Mouse (Mus musculus) testis, adult 2 months (tissue): ENCODE measurements around the gene Fastk. TPM values are rescaled to one million over a fixed set of nuclear protein-coding genes. Genes with fewer than 3 reads are reported as not detected.
A peak's percentile ranks its signal among the peaks of the same experiment; 100 is the strongest.

Experiments
- H3K27ac ChIP-seq: fragments of 200-500 bp; 2 replicates; pipeline ENCODE4 v1.5.1; 2012; ENCODE audit warnings: low read depth, low read length; ENCODE audit not compliant: control insufficient read depth, insufficient read depth
- H3K27me3 ChIP-seq: fragments of 200-500 bp; 2 replicates; pipeline ENCODE4 v1.6.1; 2012; ENCODE audit warnings: mild to moderate bottlenecking, low read length, moderate library complexity; ENCODE audit not compliant: control insufficient read depth, insufficient read depth
- H3K36me3 ChIP-seq: fragments of 200-500 bp; 2 replicates; pipeline ENCODE4 v1.6.1; 2012; ENCODE audit warnings: mild to moderate bottlenecking, low read length; ENCODE audit not compliant: control insufficient read depth, insufficient read depth
- H3K4me1 ChIP-seq: fragments of 200-500 bp; 2 replicates; pipeline ENCODE4 v1.6.1; 2012; ENCODE audit warnings: low read length; ENCODE audit not compliant: control insufficient read depth, insufficient read depth
- H3K4me3 ChIP-seq: fragments of 200-500 bp; 2 replicates; pipeline ENCODE4 v1.5.1; 2012; ENCODE audit warnings: low read depth, mild to moderate bottlenecking, low read length, moderate library complexity, mixed read lengths; ENCODE audit not compliant: control insufficient read depth
- CTCF ChIP-seq: fragments of 200-500 bp; IDR thresholded peaks from 2 replicates; pipeline ENCODE4 v1.5.1; 2012; ENCODE audit warnings: low read depth, mild to moderate bottlenecking, inconsistent platforms, low read length, moderate library complexity; ENCODE audit not compliant: control insufficient read depth, insufficient read depth, insufficient replicate concordance
- POLR2A ChIP-seq: fragments of 200-500 bp; IDR thresholded peaks from 2 replicates; pipeline ENCODE4 v1.6.1; 2012; ENCODE audit warnings: low read depth, mild to moderate bottlenecking, inconsistent platforms, low read length, moderate library complexity; ENCODE audit not compliant: control insufficient read depth
- polyA plus RNA-seq: library from polyadenylated mRNA; depleted of rRNA; stranded (reverse); fragments of >200 nt; gene quantifications from 2 replicates; pipeline ENCODE4 v1.2.3, GENCODE M21; 2012

The Fastk gene
- polyA plus RNA-seq, 1 experiment: 243 TPM

DNA sequence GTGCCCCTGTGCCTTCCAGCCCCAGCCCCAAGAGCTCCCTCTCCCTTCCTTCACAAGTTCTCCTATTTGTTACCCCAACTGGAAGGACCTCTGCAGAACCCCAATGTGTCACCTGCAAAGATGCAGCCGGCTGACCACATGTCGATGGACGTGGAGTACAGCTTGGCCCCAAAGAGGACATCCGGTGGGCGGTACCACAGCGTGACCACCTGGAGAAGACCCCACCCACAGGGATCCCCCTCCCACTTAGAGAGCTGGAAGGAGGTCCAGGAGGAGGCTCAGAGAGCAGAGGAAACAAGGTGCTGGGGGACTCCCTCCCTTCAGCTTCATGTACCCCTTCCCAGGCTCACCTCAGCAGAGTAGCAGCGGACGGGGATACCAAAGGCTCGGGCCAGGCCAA lies 24.7 kb downstream of the Fastk start:
- no peak overlapping the region for H3K27ac ChIP-seq
- no peak overlapping the region for H3K4me3 ChIP-seq
- TF ChIP-seq POLR2A: no peak
- TF ChIP-seq CTCF: no peak
- H3K4me1 ChIP-seq: peaks cover 13% of the 10 kb centered on the region
- no peaks in the 10 kb centered on the region for H3K36me3 ChIP-seq
- H3K27me3 ChIP-seq: no peaks in the 10 kb centered on the region

DNA sequence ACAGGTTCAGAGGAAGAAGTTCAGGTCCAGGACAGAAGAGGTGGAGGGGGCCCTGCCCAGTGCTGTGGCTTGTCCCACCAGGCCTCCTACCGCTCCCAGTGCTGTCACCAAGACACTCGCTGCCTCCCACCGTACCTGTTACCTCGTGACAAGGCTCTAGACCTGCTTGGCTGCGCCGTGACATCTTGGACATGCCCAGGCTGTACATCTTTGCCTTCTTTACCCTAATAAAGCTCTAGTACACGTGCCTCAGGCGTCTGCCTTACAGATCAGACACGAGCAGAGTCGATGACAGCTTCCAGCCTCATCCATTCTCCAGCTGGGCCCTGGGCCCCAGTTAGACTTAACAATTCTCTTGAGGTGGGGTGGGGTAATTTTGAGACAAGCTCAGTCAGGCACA lies 27.5 kb downstream of the Fastk start:
- Histone ChIP-seq H3K36me3 (no peaks in the 10 kb centered on the region), H3K4me3 (no peak overlapping the region), H3K4me1 (0 out of 2 replicates have a peak, but pooled peaks cover 2% of the 10 kb centered on the region), H3K27me3 (no peaks in the 10 kb centered on the region), H3K27ac (no peak overlapping the region)
- TF ChIP-seq POLR2A: no peak
- TF ChIP-seq CTCF: no peak

DNA sequence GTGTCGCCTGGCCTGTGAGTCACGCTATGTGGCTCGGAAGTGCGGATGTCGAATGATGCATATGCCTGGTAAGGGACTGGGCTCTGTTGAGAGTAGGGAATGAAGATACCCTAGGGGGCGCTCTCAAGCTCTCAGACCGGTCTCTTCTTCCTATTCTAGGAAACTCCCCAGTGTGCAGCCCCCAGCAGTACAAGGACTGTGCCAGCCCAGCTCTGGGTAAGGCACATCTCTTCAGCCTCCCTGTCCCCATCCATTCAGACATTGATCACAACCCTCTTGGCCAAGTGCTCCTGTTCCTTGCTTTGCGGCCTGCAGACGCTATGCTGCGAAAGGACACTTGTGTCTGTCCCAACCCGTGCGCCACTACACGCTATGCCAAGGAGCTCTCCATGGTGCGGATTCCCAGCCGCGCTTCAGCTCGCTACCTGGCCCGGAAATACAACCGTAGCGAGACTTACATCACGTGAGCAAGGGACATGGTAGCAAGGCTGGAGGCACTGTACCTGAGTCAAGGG lies 28.8 kb downstream of the Fastk start:
- peak; percentile 21; the same call in 1 of the 2 replicates for TF ChIP-seq CTCF
- peak; percentile 18; the same call in 1 of the 2 replicates for TF ChIP-seq POLR2A
- Histone ChIP-seq H3K4me1 (0 out of 2 replicates have a peak, but pooled peaks cover 2% of the 10 kb centered on the region), H3K27ac (no peak overlapping the region), H3K27me3 (no peaks in the 10 kb centered on the region), H3K4me3 (no peak overlapping the region), H3K36me3 (no peaks in the 10 kb centered on the region)

DNA sequence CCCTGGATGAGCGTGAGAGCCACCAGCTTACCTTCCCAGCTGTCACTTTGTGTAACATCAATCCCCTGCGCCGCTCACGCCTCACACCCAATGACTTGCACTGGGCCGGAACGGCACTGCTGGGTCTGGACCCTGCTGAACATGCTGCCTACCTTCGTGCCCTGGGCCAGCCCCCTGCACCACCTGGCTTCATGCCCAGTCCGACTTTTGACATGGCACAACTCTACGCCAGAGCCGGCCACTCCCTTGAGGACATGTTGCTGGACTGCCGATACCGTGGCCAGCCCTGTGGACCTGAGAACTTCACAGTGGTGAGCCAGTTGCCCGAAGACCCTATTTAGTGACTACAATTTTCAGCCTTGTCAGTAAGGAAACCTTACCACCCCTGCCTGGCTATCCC lies 31.1 kb downstream of the Fastk start:
- Histone ChIP-seq H3K27ac (no peak overlapping the region), H3K4me3 (no peak overlapping the region), H3K4me1 (0 out of 2 replicates have a peak, but pooled peaks cover 2% of the 10 kb centered on the region), H3K36me3 (no peaks in the 10 kb centered on the region; the same call in 1 of the 2 replicates), H3K27me3 (no peaks in the 10 kb centered on the region)
- TF ChIP-seq POLR2A (0 out of 2 replicates have a peak, but pooled peaks have one; percentile 20), CTCF (no peak)

DNA sequence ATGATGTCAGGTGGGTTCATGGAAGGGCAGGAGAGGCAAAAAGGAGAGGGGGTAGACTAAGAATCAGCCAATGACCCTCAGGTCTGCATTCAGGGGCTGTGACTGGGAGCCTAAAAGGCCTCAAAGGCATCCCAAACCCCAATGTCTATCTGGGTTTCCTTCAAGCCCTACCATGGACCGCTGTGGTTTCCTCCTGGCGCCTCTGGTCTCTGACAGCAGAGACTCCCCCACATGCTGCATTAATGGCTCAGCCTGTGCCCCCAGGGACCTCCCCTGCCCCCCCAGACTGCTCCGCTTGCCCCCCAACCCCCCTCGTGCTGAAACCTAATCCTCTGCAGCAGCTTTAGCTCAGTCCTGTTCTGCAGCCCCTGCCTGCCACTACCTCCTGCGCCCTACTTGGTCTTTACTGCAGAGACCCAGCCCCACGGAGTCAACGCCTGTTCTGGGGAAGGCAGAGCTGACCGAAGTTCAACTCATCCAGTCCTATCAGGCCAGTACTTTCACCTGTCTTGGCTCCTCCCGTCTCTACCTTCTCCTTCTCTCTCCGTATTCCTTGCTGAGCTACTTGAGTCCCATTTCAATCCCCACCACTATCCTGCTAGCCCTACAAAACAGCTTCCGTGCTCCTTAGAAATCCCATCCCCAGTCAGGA lies 31.9 kb downstream of the Fastk start, which contains the start of gene Asic3:
Gene Asic3, plus strand, starts transcription at position 351 of the 652 bp plus-strand sequence.
- Histone ChIP-seq H3K4me3 (no peak within 1 kb of the TSS), H3K27ac (no peak within 1 kb of the TSS), H3K27me3 (no peaks in the 10 kb centered on the region), H3K4me1 (0 out of 2 replicates have a peak, but pooled peaks cover 2% of the 10 kb centered on the region), H3K36me3 (no peaks in the 10 kb centered on the region; the same call in 1 of the 2 replicates)
- no peak for TF ChIP-seq POLR2A
- no peak for TF ChIP-seq CTCF

DNA sequence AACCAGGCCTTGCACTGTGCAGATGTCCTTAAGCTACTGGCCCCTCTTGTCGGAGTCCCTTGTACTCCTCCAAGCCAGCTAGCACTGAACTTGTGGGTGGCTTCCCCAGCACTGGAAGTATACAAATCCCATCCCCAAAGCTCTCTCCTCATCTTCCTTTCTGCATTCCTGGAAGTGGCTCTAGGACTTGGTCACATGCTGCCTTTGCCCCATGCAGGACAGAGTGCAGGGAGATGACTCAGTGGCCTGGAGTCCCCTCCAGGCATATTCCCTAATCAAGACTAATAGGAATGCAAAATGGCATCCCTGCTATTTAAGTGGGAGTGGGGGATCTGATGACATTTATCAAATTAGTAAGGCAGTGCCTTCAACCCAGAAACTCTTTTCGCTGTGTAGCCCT lies 33.0 kb downstream of the Fastk start:
- H3K4me1 ChIP-seq: 0 out of 2 replicates have a peak, but pooled peaks cover 2% of the 10 kb centered on the region
- TF ChIP-seq POLR2A (no peak), CTCF (no peak)
- H3K36me3 ChIP-seq: no peaks in the 10 kb centered on the region; the same call in 1 of the 2 replicates
- H3K4me3 ChIP-seq: no peak overlapping the region
- no peaks in the 10 kb centered on the region for H3K27me3 ChIP-seq
- no peak overlapping the region for H3K27ac ChIP-seq

DNA sequence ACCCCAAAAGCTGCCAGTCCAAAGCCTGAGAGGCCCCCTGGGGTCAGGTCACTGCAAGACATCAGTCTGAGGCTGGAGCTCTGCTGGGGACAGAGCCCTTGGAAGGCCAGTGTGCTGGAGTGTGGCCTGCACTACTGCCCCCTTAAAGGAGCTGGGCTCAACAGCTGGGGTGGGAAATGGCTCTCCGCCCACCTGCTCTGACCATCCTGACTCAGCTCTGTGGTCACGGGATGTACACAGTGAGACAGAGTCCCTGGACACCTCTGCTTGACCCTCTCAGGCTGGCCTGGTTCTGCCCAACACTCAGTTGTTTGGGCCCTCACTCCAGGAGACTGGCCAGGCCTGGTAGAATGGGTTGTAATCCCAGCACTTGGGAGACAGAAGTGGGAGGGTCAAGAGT lies 35.6 kb downstream of the Fastk start:
- Histone ChIP-seq H3K36me3 (no peaks in the 10 kb centered on the region; the same call in 1 of the 2 replicates), H3K4me1 (0 out of 2 replicates have a peak, but pooled peaks cover 2% of the 10 kb centered on the region), H3K27ac (no peak overlapping the region), H3K4me3 (no peak overlapping the region), H3K27me3 (no peaks in the 10 kb centered on the region)
- TF ChIP-seq CTCF (no peak), POLR2A (no peak)
